Mouse (Mus musculus): ENCODE data around the gene Dhdh.
"Not testable (repeated sequence)": the region's sequence is repeated elsewhere in the genome, so short reads cannot be mapped to it uniquely, and the experiment has no call there.

Gene Dhdh

GRCm38 (mm10) chr7:45475291-45475969 lies 13.2 kb downstream of the Dhdh start:
- no peak for DNase-seq (ENCODE audit: low spot score in 2 of 2)

- DNase-seq (ENCODE audit: low spot score in 2 of 2): peak; percentile 76 to 88
Measured at GRCm38 (mm10) chr7:45470869-45471268, 17.7 kb downstream of the Dhdh start.

GRCm38 (mm10) chr7:45467090-45467670 lies 21.4 kb downstream of the Dhdh start:
- DNase-seq (ENCODE audit: low spot score in 2 of 2): no peak

GRCm38 (mm10) chr7:45466283-45467089 lies 22.1 kb downstream of the Dhdh start, which contains the start of gene Bax:
Gene Bax (minus strand): TSS chr7:45466898.
- DNase-seq (ENCODE audit: low spot score in 2 of 2): peak; percentile 93 to 96

GRCm38 (mm10) chr7:45465549-45465948 lies 23.1 kb downstream of the Dhdh start:
- DNase-seq (ENCODE audit: low spot score in 2 of 2): no peak

GRCm38 (mm10) chr7:45465112-45465511 lies 23.5 kb downstream of the Dhdh start:
- no peak for DNase-seq (ENCODE audit: low spot score in 2 of 2)

- no peak for DNase-seq (ENCODE audit: low spot score in 2 of 2)
Measured at GRCm38 (mm10) chr7:45463987-45464778, 24.4 kb downstream of the Dhdh start.

GRCm38 (mm10) chr7:45462868-45463267 lies 25.7 kb downstream of the Dhdh start:
- not testable (repeated sequence) for DNase-seq (ENCODE audit: low spot score in 2 of 2)

- DNase-seq (ENCODE audit: low spot score in 2 of 2): peak in 1 of 2 experiments; percentile 48
Measured at GRCm38 (mm10) chr7:45462325-45462724, 26.3 kb downstream of the Dhdh start.

- peak in 1 of 2 experiments; percentile 54 for DNase-seq (ENCODE audit: low spot score in 2 of 2)
Measured at GRCm38 (mm10) chr7:45461781-45462180, 26.8 kb downstream of the Dhdh start.

- DNase-seq (ENCODE audit: low spot score in 2 of 2): peak in 1 of 2 experiments; percentile 64
Measured at GRCm38 (mm10) chr7:45461326-45461725, 27.3 kb downstream of the Dhdh start.

- peak; percentile 86 to 91 for DNase-seq (ENCODE audit: low spot score in 2 of 2)
Measured at GRCm38 (mm10) chr7:45460860-45461314, 27.7 kb downstream of the Dhdh start.

- peak in 1 of 2 experiments; percentile 72 for DNase-seq (ENCODE audit: low spot score in 2 of 2)
Measured at GRCm38 (mm10) chr7:45460377-45460776, 28.2 kb downstream of the Dhdh start.

- DNase-seq (ENCODE audit: low spot score in 2 of 2): peak; percentile 95 to 96
Measured at GRCm38 (mm10) chr7:45459564-45460140, 29.0 kb downstream of the Dhdh start, which contains the start of gene Ftl1. Gene Ftl1 (minus strand): TSS chr7:45459884.

- peak; percentile 76 to 91 for DNase-seq (ENCODE audit: low spot score in 2 of 2)
Measured at GRCm38 (mm10) chr7:45458748-45459563, 29.6 kb downstream of the Dhdh start.

GRCm38 (mm10) chr7:45457204-45458060 lies 31.2 kb downstream of the Dhdh start:
- no peak for DNase-seq (ENCODE audit: low spot score in 2 of 2)

- no peak for DNase-seq (ENCODE audit: low spot score in 2 of 2)
Measured at GRCm38 (mm10) chr7:45456721-45457203, 31.8 kb downstream of the Dhdh start.

GRCm38 (mm10) chr7:45455932-45456696 lies 32.5 kb downstream of the Dhdh start:
- no peak for DNase-seq (ENCODE audit: low spot score in 2 of 2)

Data from spleen, postnatal 4 days (tissue).